Mouse (Mus musculus) thymus, adult 2 months (tissue): ENCODE results near the gene Nbr1.

Experiments
- CTCF ChIP-seq: fragments of 200-500 bp; IDR thresholded peaks from 2 replicates; pipeline ENCODE4 v1.5.1; 2012; ENCODE audit warnings: mild to moderate bottlenecking, control low read depth, low read length, moderate library complexity, borderline replicate concordance; ENCODE audit not compliant: control insufficient read depth, poor library complexity, insufficient read depth; ENCODE audit errors: extremely low read depth
- POLR2A ChIP-seq: fragments of 200-500 bp; IDR thresholded peaks from 2 replicates; pipeline ENCODE4 v1.6.1; 2012; ENCODE audit warnings: mild to moderate bottlenecking, low read length, control low read depth, moderate library complexity; ENCODE audit not compliant: control insufficient read depth, poor library complexity, insufficient read depth; ENCODE audit errors: extremely low read depth

- TF ChIP-seq CTCF = peak; percentile 25; the same call in 1 of the 2 replicates
- peak; percentile 88 for TF ChIP-seq POLR2A
Observed at GRCm38 (mm10) chr11:101552476-101553300, 739 bp downstream of the Nbr1 start.
